Mouse (Mus musculus) thymus, postnatal 4 days (tissue): ENCODE measurements around the gene Gm38392.

Experiments used
- DNase-seq: peaks from one replicate; pipeline ENCODE4 v3.0.0; 2021

Gm38392 gene

DNA sequence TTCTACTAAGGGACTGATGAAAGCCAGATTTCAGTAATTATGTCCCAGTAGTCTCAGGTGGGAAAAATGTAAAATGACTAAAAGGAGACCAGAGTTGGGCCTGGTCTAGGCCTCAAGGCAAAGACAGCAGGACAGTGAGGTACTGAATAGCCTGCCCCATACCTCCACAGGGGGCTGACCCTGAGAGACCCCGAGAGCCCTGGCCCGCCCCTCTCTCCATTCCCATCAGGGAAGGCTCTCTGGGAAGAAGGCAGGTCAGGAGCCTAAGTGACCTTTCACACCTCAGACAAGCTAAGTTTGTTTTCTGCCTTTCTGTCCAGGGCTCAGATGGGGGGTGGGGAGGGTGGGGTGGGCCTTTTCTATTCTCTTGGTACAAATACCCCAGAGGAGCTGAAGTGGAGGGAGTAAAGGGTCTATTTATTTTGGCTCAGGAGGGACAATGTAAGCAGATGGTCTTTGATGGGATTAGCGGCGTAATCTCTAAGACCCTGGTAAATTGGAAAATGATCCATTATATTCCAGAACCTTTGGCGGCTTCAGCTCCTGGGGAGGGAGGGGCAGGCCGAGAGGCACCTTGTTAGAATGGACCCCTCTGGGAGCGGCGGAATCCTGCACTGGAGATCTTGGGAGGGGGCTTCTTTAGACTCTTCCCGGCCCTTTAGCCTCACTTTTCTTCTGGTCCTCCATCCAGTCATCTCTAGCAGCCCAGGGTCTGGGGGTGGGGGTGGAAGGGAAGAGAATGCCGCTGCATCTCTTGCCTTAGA lies 89.1 kb downstream of the Gm38392 start:
- no peak for DNase-seq
